Mouse (Mus musculus): ENCODE results near the gene Slc16a7. TPM values are rescaled to one million over a fixed set of nuclear protein-coding genes. Genes with fewer than 3 reads are reported as not detected.

Gene Slc16a7
- polyA plus RNA-seq, 1 experiment from 2014 or later, result 7.0 TPM

DNA sequence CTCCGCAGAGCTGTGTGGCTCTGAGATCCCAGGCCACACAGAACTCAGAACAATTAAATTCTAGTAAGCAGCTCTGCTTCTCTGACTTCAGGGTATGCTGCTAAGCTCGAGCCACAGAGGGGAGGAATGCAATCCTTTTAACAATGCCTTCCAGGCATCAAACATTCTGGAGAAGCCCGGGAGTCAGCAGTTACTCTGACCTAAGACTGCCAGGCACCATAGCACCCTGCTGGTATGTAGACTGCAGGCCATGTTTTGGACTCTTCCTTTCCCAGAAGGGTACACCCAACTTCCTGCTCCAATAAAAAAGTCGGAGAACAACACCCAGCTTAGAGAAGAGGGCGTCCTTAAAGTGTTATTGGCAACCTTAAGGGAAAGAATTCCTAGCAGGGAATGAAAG is 205.1 kb downstream of the Slc16a7 start:
- no peak overlapping the region for H3K4me2 ChIP-seq (replicated peaks; ENCODE audit: low read depth, low read length)
- WGBS, result 29% methylated on average over 5 of the region's 5 CpGs
- no peaks in the 10 kb centered on the region for H3K4me1 ChIP-seq (replicated peaks; ENCODE audit: control insufficient read depth, insufficient read depth, low read length)
- no peaks in the 10 kb centered on the region for H3K27me3 ChIP-seq (ENCODE audit: control insufficient read depth, insufficient read depth, low read length)
- H3K9me3 ChIP-seq (ENCODE audit: control insufficient read depth, low read length), result no peaks in the 10 kb centered on the region
- no peak overlapping the region for H3K4me3 ChIP-seq (ENCODE audit: low read depth, low read length)
- no peak overlapping the region for H3K27ac ChIP-seq (ENCODE audit: low read depth, low read length)
- ATAC-seq (ENCODE audit: low FRiP score) (no peak), DNase-seq (ENCODE audit: low spot score) (no peak)
- no peak overlapping the region for H3K9ac ChIP-seq (ENCODE audit: low read depth, low read length)
- H3K36me3 ChIP-seq (ENCODE audit: control insufficient read depth, insufficient read depth, low read length), result no peaks in the 10 kb centered on the region

- H3K9me3 ChIP-seq (ENCODE audit: control insufficient read depth, low read length), result no peaks in the 10 kb centered on the region
- no peak overlapping the region for H3K27ac ChIP-seq (ENCODE audit: low read depth, low read length)
- 85% methylated on average over 3 of the region's 3 CpGs for WGBS
- no peak overlapping the region for H3K9ac ChIP-seq (ENCODE audit: low read depth, low read length)
- H3K27me3 ChIP-seq (ENCODE audit: control insufficient read depth, insufficient read depth, low read length), result no peaks in the 10 kb centered on the region
- H3K36me3 ChIP-seq (ENCODE audit: control insufficient read depth, insufficient read depth, low read length), result no peaks in the 10 kb centered on the region
- no peaks in the 10 kb centered on the region for H3K4me1 ChIP-seq (replicated peaks; ENCODE audit: control insufficient read depth, insufficient read depth, low read length)
- ATAC-seq (ENCODE audit: low FRiP score), result no peak
- H3K4me3 ChIP-seq (ENCODE audit: low read depth, low read length), result no peak overlapping the region
- H3K4me2 ChIP-seq (replicated peaks; ENCODE audit: low read depth, low read length), result no peak overlapping the region
- no peak for DNase-seq (ENCODE audit: low spot score)
These were observed 206.7 kb downstream of the Slc16a7 start for GRCm38 (mm10) chr10:125182545-125182944.

- no peaks in the 10 kb centered on the region for H3K36me3 ChIP-seq (ENCODE audit: control insufficient read depth, insufficient read depth, low read length)
- H3K4me3 ChIP-seq (ENCODE audit: low read depth, low read length), result no peak overlapping the region
- no peak overlapping the region for H3K9ac ChIP-seq (ENCODE audit: low read depth, low read length)
- H3K27me3 ChIP-seq (ENCODE audit: control insufficient read depth, insufficient read depth, low read length), result no peaks in the 10 kb centered on the region
- no peaks in the 10 kb centered on the region for H3K9me3 ChIP-seq (ENCODE audit: control insufficient read depth, low read length)
- no peaks in the 10 kb centered on the region for H3K4me1 ChIP-seq (replicated peaks; ENCODE audit: control insufficient read depth, insufficient read depth, low read length)
- no peak for ATAC-seq (ENCODE audit: low FRiP score)
- 84% methylated on average over 2 of the region's 2 CpGs for WGBS
- no peak overlapping the region for H3K27ac ChIP-seq (ENCODE audit: low read depth, low read length)
- no peak overlapping the region for H3K4me2 ChIP-seq (replicated peaks; ENCODE audit: low read depth, low read length)
- no peak for DNase-seq (ENCODE audit: low spot score)
These were observed 211.5 kb downstream of the Slc16a7 start for GRCm38 (mm10) chr10:125177782-125178181.

- no peak overlapping the region for H3K27ac ChIP-seq (ENCODE audit: low read depth, low read length)
These were observed 214.1 kb downstream of the Slc16a7 start for GRCm38 (mm10) chr10:125175013-125175650.

DNA sequence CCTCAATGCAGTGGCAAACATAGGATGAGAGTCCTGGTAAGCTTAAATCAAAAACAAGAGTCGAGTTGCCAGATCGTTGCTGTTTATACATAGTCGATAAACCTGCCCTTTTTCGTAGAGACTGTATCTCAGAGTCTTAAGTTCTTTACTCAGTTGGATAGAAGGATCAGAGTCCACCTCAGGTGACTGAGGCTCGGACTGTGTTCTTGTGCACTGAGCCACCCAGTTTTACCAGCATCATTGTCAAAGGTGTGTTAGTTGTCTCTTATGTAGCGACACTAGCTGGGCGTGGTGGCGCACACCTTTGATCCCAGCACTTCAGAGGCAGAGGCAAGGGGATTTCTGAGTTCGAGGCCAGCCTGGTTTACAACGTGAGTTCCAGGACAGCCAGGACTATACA is 217.6 kb downstream of the Slc16a7 start:
- no peak for ATAC-seq (ENCODE audit: low FRiP score)
- Histone ChIP-seq H3K27ac (ENCODE audit: low read depth, low read length) (no peak overlapping the region), H3K4me3 (ENCODE audit: low read depth, low read length) (no peak overlapping the region), H3K36me3 (ENCODE audit: control insufficient read depth, insufficient read depth, low read length) (no peaks in the 10 kb centered on the region), H3K27me3 (ENCODE audit: control insufficient read depth, insufficient read depth, low read length) (no peaks in the 10 kb centered on the region), H3K9ac (ENCODE audit: low read depth, low read length) (no peak overlapping the region), H3K4me2 (replicated peaks; ENCODE audit: low read depth, low read length) (no peak overlapping the region), H3K4me1 (replicated peaks; ENCODE audit: control insufficient read depth, insufficient read depth, low read length) (no peaks in the 10 kb centered on the region), H3K9me3 (ENCODE audit: control insufficient read depth, low read length) (no peaks in the 10 kb centered on the region)
- WGBS, result 90% methylated on average over 10 of the region's 10 CpGs
- DNase-seq (ENCODE audit: low spot score), result no peak

More at GRCm38 (mm10) chr10:125175013-125175650, 214.1 kb downstream of the Slc16a7 start:
- DNase-seq (ENCODE audit: low spot score) (no peak), ATAC-seq (ENCODE audit: low FRiP score) (peak; percentile 70)
- Histone ChIP-seq H3K27me3 (ENCODE audit: control insufficient read depth, insufficient read depth, low read length) (no peaks in the 10 kb centered on the region), H3K4me1 (replicated peaks; ENCODE audit: control insufficient read depth, insufficient read depth, low read length) (no peaks in the 10 kb centered on the region), H3K9me3 (ENCODE audit: control insufficient read depth, low read length) (no peaks in the 10 kb centered on the region), H3K4me3 (ENCODE audit: low read depth, low read length) (no peak overlapping the region), H3K9ac (ENCODE audit: low read depth, low read length) (no peak overlapping the region), H3K36me3 (ENCODE audit: control insufficient read depth, insufficient read depth, low read length) (no peaks in the 10 kb centered on the region), H3K4me2 (replicated peaks; ENCODE audit: low read depth, low read length) (no peak overlapping the region)
- 53% methylated on average over 5 of the region's 5 CpGs for WGBS

DNA sequence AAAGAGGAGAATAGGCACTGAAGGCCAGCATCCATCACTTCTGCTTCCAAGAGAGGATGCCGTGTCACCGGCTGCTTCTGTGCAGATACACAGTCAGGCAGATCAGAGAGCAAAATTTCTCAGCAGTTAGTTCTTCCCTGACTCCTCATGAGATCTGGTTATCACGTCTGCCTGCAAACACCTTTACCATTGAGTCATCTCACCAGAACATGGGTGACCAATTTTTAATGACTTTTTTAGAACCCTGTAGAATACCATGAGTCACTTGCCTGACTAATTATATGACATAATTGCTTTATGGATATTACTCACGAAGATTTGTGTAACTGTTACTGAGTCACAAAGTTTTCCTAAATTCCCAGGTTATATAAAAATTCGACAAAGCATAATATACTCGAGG is 218.1 kb downstream of the Slc16a7 start:
- Histone ChIP-seq H3K9ac (ENCODE audit: low read depth, low read length) (no peak overlapping the region), H3K27ac (ENCODE audit: low read depth, low read length) (no peak overlapping the region), H3K27me3 (ENCODE audit: control insufficient read depth, insufficient read depth, low read length) (no peaks in the 10 kb centered on the region), H3K9me3 (ENCODE audit: control insufficient read depth, low read length) (no peaks in the 10 kb centered on the region), H3K4me2 (replicated peaks; ENCODE audit: low read depth, low read length) (no peak overlapping the region), H3K4me3 (ENCODE audit: low read depth, low read length) (no peak overlapping the region), H3K4me1 (replicated peaks; ENCODE audit: control insufficient read depth, insufficient read depth, low read length) (no peaks in the 10 kb centered on the region), H3K36me3 (ENCODE audit: control insufficient read depth, insufficient read depth, low read length) (no peaks in the 10 kb centered on the region)
- WGBS, result 87% methylated on average over 6 of the region's 6 CpGs
- ATAC-seq (ENCODE audit: low FRiP score), result no peak
- DNase-seq (ENCODE audit: low spot score), result no peak
